Mouse (Mus musculus) ES-Bruce4 (cell line): ENCODE measurements around the gene Rybp.

Experiments
- CTCF ChIP-seq: IDR thresholded peaks from one replicate; pipeline ENCODE4 v1.8.1; 2011; ENCODE audit warnings: low read depth, low read length
- EP300 ChIP-seq: IDR thresholded peaks from 2 replicates; pipeline ENCODE4 v1.6.1; 2011; ENCODE audit warnings: low read depth, low read length; ENCODE audit not compliant: insufficient read depth
- POLR2A ChIP-seq: IDR thresholded peaks from one replicate; pipeline ENCODE4 v1.8.1; 2011; ENCODE audit warnings: low read length; ENCODE audit not compliant: insufficient read depth

DNA sequence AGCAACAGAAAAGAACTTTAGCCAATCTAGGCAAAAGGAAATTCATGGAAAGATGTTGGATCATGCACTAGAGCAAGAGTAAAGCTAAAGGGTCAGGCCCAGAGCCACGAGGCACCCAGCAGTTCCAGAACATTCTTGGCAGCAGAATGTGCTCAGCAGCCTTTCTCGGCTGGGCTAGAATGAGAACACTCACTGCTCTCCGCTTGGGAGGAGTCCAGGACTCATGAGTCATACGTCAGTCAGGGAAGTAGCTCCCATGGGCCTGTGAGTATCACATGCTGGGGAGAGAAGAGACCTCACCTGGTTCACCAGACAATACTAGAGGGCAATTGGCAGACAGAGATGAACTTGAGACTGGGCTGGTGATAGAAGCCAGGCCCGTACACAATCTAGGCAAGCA lies 39.8 kb upstream of the Rybp start:
- TF ChIP-seq CTCF (no peak), POLR2A (no peak), EP300 (no peak)
